Mouse (Mus musculus) midbrain, postnatal 0 days (tissue): ENCODE measurements around the gene Rnaseh1. TPM values are rescaled to one million over a fixed set of nuclear protein-coding genes. Genes with fewer than 3 reads are reported as not detected.

Experiments used
- ATAC-seq: fragments of 200-750 bp; cut with Nextera tagmentation; 2 replicates; pipeline ENCODE4 v1.8.0; 2017; ENCODE audit warnings: moderate number of reproducible peaks, mild to moderate bottlenecking, moderate TSS enrichment, moderate library complexity; ENCODE audit not compliant: low FRiP score
- DNase-seq: peaks from one replicate; pipeline ENCODE4 v3.0.0-alpha.2; 2015; ENCODE audit warnings: low spot score
- H3K27ac ChIP-seq: fragments of 300-500 bp; sonication (generic); 2 replicates; pipeline ENCODE4 v1.5.1; 2014; ENCODE audit warnings: low read depth, mild to moderate bottlenecking, low read length, mixed read lengths
- H3K27me3 ChIP-seq: fragments of 300-500 bp; sonication (generic); 2 replicates; pipeline ENCODE4 v1.6.1; 2014; ENCODE audit warnings: low read length, control low read depth, mixed read lengths; ENCODE audit not compliant: insufficient read depth
- H3K36me3 ChIP-seq: fragments of 300-500 bp; sonication (generic); 2 replicates; pipeline ENCODE4 v1.6.1; 2014; ENCODE audit warnings: low read length, control low read depth, mixed read lengths; ENCODE audit not compliant: insufficient read depth
- H3K4me1 ChIP-seq: fragments of 300-500 bp; sonication (generic); 2 replicates; pipeline ENCODE4 v1.6.1; 2014; ENCODE audit warnings: mild to moderate bottlenecking, control low read depth, antibody characterized with exemption, low read length, mixed read lengths; ENCODE audit not compliant: insufficient read depth
- H3K4me2 ChIP-seq: fragments of 300-500 bp; sonication (generic); 2 replicates; pipeline ENCODE4 v1.6.1; 2014; ENCODE audit warnings: low read depth, mild to moderate bottlenecking, low read length, mixed read lengths; ENCODE audit not compliant: poor library complexity, severe bottlenecking
- H3K4me3 ChIP-seq: fragments of 300-500 bp; sonication (generic); 2 replicates; pipeline ENCODE4 v1.5.1; 2014; ENCODE audit warnings: low read depth, mild to moderate bottlenecking, low read length, moderate library complexity
- H3K9ac ChIP-seq: fragments of 300-500 bp; sonication (generic); replicated peaks from 2 replicates; pipeline ENCODE4 v1.6.1; 2014; ENCODE audit warnings: mild to moderate bottlenecking, low read length, moderate library complexity, mixed read lengths; ENCODE audit not compliant: poor library complexity, severe bottlenecking
- H3K9me3 ChIP-seq: fragments of 300-500 bp; sonication (generic); 2 replicates; pipeline ENCODE4 v1.6.1; 2016; ENCODE audit warnings: low read length, control low read depth
- CTCF ChIP-seq: IDR thresholded peaks from 2 replicates; pipeline ENCODE4 v1.5.1; 2016; ENCODE audit warnings: antibody characterized with exemption, mild to moderate bottlenecking
- WGBS: fragments of 180-500 bp; shearing (Covaris S2); extraction: QIAGEN DNeasy Blood & Tissue Kit; methylation state at CpG from one replicate; pipeline ENCODE4 v1.1.7; 2014; 5-methylcytosine and 5-hydroxymethylcytosine counted together
- polyA plus RNA-seq: library from polyadenylated mRNA; unstranded; fragments of >200 nt; fragmentation: Nextera tagmentation; extraction: Ambion mirVana; gene quantifications from 2 replicates; pipeline ENCODE4 v1.2.1, GENCODE M21; 2015
- total RNA-seq: library from RNA; depleted of rRNA; stranded (reverse); fragments of >200 nt; gene quantifications from 2 replicates; pipeline ENCODE4 v1.2.3, GENCODE M21; 2014; rRNA removed

The Rnaseh1 gene
- total RNA-seq (7.7 and 9.8 TPM in 2 replicates), polyA plus RNA-seq (12.6 and 14.5 TPM in 2 replicates)

GRCm38 (mm10) chr12:28649141-28650110 lies at the start of gene Rnaseh1:
Gene Rnaseh1 (plus strand): TSS chr12:28649602.
- ATAC-seq = peak; percentile 97
- H3K27me3 ChIP-seq = no peaks in the 10 kb centered on the region
- WGBS = 2% methylated on average over 52 of the region's 52 CpGs

DNA sequence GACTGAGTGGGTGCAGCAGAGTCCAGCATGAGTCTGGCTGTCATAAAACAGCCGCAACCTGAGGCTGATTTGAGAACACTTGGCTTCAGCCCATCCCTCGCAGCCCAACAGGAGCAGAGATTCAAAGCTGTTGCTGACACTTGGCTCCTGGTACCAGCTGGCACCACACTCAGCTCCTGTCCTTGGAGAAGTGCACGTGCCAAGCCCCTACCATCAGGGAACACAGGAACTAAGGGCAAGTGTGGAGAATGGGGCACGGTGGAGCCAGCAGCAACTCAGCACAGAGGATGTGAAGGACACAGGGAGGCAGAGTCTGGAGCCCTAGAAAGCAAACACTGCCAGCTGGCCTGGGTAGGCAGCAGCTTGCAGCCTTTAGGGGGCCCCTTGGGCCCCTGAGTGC lies 47.1 kb upstream of the Rnaseh1 start:
- Histone ChIP-seq H3K27ac (no peak overlapping the region), H3K4me1 (no peaks in the 10 kb centered on the region), H3K4me3 (no peak overlapping the region), H3K27me3 (no peaks in the 10 kb centered on the region), H3K36me3 (no peaks in the 10 kb centered on the region), H3K9me3 (no peaks in the 10 kb centered on the region), H3K4me2 (no peak overlapping the region), H3K9ac (no peak overlapping the region; the same call in 1 of the 2 replicates)
- WGBS = 22% methylated on average over 4 of the region's 4 CpGs
- no peak for TF ChIP-seq CTCF
- DNase-seq (peak; percentile 88), ATAC-seq (peak; percentile 48; the same call in 1 of the 2 replicates)

More at GRCm38 (mm10) chr12:28649141-28650110, at the start of gene Rnaseh1:
- H3K4me2 ChIP-seq = peak within 1 kb of the TSS; percentile 67
- H3K9me3 ChIP-seq = no peaks in the 10 kb centered on the region
- H3K36me3 ChIP-seq = peaks cover 4% of the 10 kb centered on the region; the same call in 1 of the 2 replicates
- H3K27ac ChIP-seq = peak within 1 kb of the TSS; percentile 85
- peaks cover 4% of the 10 kb centered on the region for H3K4me1 ChIP-seq
- DNase-seq = peak; percentile 95
- H3K4me3 ChIP-seq = peak within 1 kb of the TSS; percentile 79
- H3K9ac ChIP-seq = peak within 1 kb of the TSS; percentile 74
- TF ChIP-seq CTCF = no peak

- Histone ChIP-seq H3K4me1 (peaks cover 9% of the 10 kb centered on the region), H3K4me3 (no peak overlapping the region), H3K27ac (no peak overlapping the region), H3K36me3 (no peaks in the 10 kb centered on the region), H3K9ac (no peak overlapping the region), H3K4me2 (no peak overlapping the region), H3K9me3 (no peaks in the 10 kb centered on the region), H3K27me3 (no peaks in the 10 kb centered on the region)
- no peak for TF ChIP-seq CTCF
- no peak for ATAC-seq
- peak; percentile 47 for DNase-seq
- WGBS = 55% methylated on average over 1 of the region's 1 CpGs
Observed at GRCm38 (mm10) chr12:28603494-28603893, 45.9 kb upstream of the Rnaseh1 start.

DNA sequence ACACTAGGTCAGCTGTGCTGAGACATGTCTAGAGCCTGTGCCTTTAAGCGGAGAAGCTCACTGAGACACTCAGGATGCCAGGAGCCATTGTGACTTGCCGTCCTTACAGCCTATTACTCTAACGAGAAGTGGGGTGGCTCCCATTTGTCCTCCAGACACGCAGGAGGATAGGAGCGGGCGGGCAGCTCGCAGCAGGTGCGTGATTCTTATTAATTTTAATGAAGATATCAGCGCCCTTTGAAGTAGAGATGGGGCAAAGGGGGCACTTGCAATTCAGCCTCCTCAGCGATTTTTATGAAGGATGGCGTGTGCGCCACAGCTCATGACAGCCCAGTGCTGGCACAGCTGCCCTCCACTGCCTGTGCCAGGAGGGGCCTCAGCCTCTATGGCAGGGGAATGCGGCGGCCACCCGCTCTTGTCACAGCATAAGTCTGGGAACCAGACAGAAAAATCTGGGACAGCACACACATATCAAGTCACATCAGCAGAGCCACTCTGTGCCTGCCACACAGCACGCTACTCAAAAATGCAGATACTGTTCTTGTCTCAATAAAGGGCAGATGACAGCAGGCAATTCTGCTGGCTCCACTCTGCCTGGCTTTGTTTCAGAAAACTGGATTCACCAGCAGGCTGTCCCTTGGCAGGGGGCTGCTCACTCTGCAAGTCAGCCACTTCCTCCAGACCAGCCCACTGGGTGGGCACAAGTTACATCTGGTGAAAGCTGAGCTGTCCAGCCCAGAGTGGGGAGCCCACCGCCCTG lies 41.7 kb upstream of the Rnaseh1 start:
- H3K4me2 ChIP-seq = peak overlapping the region; percentile 41
- 17% methylated on average over 17 of the region's 17 CpGs for WGBS
- TF ChIP-seq CTCF = peak; percentile 17; the same call in 1 of the 2 replicates

DNA sequence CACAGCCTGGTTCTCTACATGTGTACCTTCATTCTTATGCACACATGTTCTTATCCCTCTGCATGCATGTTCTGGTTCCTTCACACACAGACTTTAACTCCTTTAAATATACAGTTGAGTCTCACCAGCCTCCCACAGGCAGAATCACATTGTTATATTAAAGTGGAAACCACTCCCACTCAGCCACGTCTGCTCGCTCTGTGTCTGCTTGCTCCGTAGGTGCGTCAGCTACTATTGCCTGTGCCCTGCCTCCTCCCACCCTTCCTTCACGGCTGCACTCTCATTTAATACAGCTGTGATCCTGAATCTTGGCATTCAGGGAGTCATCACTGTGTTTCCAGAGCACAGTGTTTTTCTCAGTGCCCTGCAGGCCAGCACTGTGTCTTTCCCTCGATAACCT lies 37.0 kb upstream of the Rnaseh1 start:
- no peak overlapping the region for H3K27ac ChIP-seq
- H3K36me3 ChIP-seq = no peaks in the 10 kb centered on the region
- H3K4me3 ChIP-seq = no peak overlapping the region
- 52% methylated on average over 6 of the region's 6 CpGs for WGBS
- H3K9ac ChIP-seq = no peak overlapping the region; the same call in 1 of the 2 replicates
- peaks cover 10% of the 10 kb centered on the region for H3K4me1 ChIP-seq
- no peaks in the 10 kb centered on the region for H3K9me3 ChIP-seq
- DNase-seq (no peak), ATAC-seq (no peak)
- no peaks in the 10 kb centered on the region for H3K27me3 ChIP-seq
- no peak overlapping the region for H3K4me2 ChIP-seq
- TF ChIP-seq CTCF = no peak

More for the DNA sequence above, 41.7 kb upstream of the Rnaseh1 start:
- H3K27ac ChIP-seq = peak overlapping the region; percentile 73
- peaks cover 10% of the 10 kb centered on the region for H3K4me1 ChIP-seq
- H3K9me3 ChIP-seq = no peaks in the 10 kb centered on the region
- H3K4me3 ChIP-seq = peak overlapping the region; percentile 9; the same call in 1 of the 2 replicates
- H3K9ac ChIP-seq = peak overlapping the region; percentile 46; the same call in 1 of the 2 replicates
- peak; percentile 85 for ATAC-seq
- H3K36me3 ChIP-seq = no peaks in the 10 kb centered on the region
- H3K27me3 ChIP-seq = no peaks in the 10 kb centered on the region
- peak; percentile 90 for DNase-seq
